Mouse (Mus musculus) CH12.LX (cell line): ENCODE measurements around the gene Adipor2. TPM values are rescaled to one million over a fixed set of nuclear protein-coding genes. Genes with fewer than 3 reads are reported as not detected.

Experiments used
- DNase-seq: peaks from one replicate; pipeline ENCODE4 v3.0.0-alpha.2; 2013; ENCODE audit errors: extremely low read depth
- H3K27ac ChIP-seq: 2 replicates; pipeline ENCODE4 v1.5.1; 2012; ENCODE audit warnings: low read depth, mild to moderate bottlenecking, control low read depth, moderate library complexity; ENCODE audit not compliant: insufficient read depth
- H3K27me3 ChIP-seq: replicated peaks from 2 replicates; pipeline ENCODE3; 2012; ENCODE audit warnings: inconsistent platforms
- H3K36me3 ChIP-seq, 2 experiments: replicated peaks in 1 of 2; 2 replicates each; pipeline versions ENCODE3 to v1.6.1; 2012; ENCODE audit warnings: inconsistent platforms in 1 of 2, low read length in 1 of 2, mild to moderate bottlenecking in 1 of 2, mixed read lengths in 1 of 2, moderate library complexity in 1 of 2; ENCODE audit not compliant: control insufficient read depth in 1 of 2, insufficient read depth in 1 of 2
- H3K4me1 ChIP-seq, 2 experiments: 2 replicates each; pipeline ENCODE4 v1.6.1; 2012; ENCODE audit warnings: inconsistent platforms in 1 of 2, moderate library complexity in 1 of 2; ENCODE audit not compliant: insufficient read depth in 2 of 2, control insufficient read depth in 1 of 2
- H3K4me2 ChIP-seq: 2 replicates; pipeline ENCODE4 v1.6.1; 2012; ENCODE audit warnings: low read depth, mild to moderate bottlenecking, control low read depth; ENCODE audit not compliant: poor library complexity, insufficient read depth, severe bottlenecking
- H3K4me3 ChIP-seq, 3 experiments: fragments of 150-350 bp in 1 of 3; sonication (generic) in 1 of 3; replicated peaks in 1 of 3; 2 replicates each; pipeline versions ENCODE3 to v1.5.1; 2011 to 2012; ENCODE audit warnings: low read depth in 2 of 3, low read length in 2 of 3, mild to moderate bottlenecking in 2 of 3, moderate library complexity in 2 of 3, control low read depth in 1 of 3, improper control_type of control experiment in 1 of 3, inconsistent platforms in 1 of 3, mixed read lengths in 1 of 3; ENCODE audit not compliant: poor library complexity in 1 of 3
- H3K79me2 ChIP-seq: replicated peaks from 2 replicates; pipeline ENCODE4 v1.6.1; 2012; ENCODE audit warnings: mild to moderate bottlenecking, moderate library complexity; ENCODE audit not compliant: control insufficient read depth, poor library complexity, insufficient read depth, severe bottlenecking; ENCODE audit errors: extremely low read depth
- H3K9ac ChIP-seq: 2 replicates; pipeline ENCODE4 v1.6.1; 2012; ENCODE audit warnings: low read depth, mild to moderate bottlenecking, control low read depth, moderate library complexity; ENCODE audit not compliant: insufficient read depth
- H3K9me3 ChIP-seq: replicated peaks from 2 replicates; pipeline ENCODE3; 2012; ENCODE audit warnings: low read length, inconsistent platforms, mixed read lengths
- BHLHE40 ChIP-seq: IDR thresholded peaks from 2 replicates; pipeline ENCODE4 v1.6.1; 2011; ENCODE audit warnings: mild to moderate bottlenecking, low read depth, low read length, improper control_type of control experiment
- CHD1 ChIP-seq: IDR thresholded peaks from 2 replicates; pipeline ENCODE4 v1.6.1; 2012; ENCODE audit warnings: low read depth, low read length, improper control_type of control experiment, inconsistent platforms
- CHD2 ChIP-seq: IDR thresholded peaks from 2 replicates; pipeline ENCODE4 v1.6.1; 2011; ENCODE audit warnings: low read length, improper control_type of control experiment
- E2F4 ChIP-seq: IDR thresholded peaks from 2 replicates; pipeline ENCODE4 v1.6.1; 2011; ENCODE audit warnings: low read depth, low read length, improper control_type of control experiment; ENCODE audit not compliant: insufficient replicate concordance
- ELF1 ChIP-seq: IDR thresholded peaks from 2 replicates; pipeline ENCODE4 v1.6.1; 2014; ENCODE audit warnings: low read depth, mild to moderate bottlenecking, inconsistent platforms, low read length, improper control_type of control experiment
- GABPA ChIP-seq: IDR thresholded peaks from 2 replicates; pipeline ENCODE4 v1.6.1; 2012; ENCODE audit warnings: low read depth, low read length, improper control_type of control experiment, inconsistent platforms; ENCODE audit not compliant: insufficient replicate concordance
- HCFC1 ChIP-seq: IDR thresholded peaks from 2 replicates; pipeline ENCODE4 v1.6.1; 2012; ENCODE audit warnings: low read depth, mild to moderate bottlenecking, inconsistent platforms, low read length, improper control_type of control experiment
- IRF4 ChIP-seq: IDR thresholded peaks from 2 replicates; pipeline ENCODE4 v1.6.1; 2014; ENCODE audit warnings: low read depth, mild to moderate bottlenecking, inconsistent platforms, low read length, improper control_type of control experiment
- KAT2A ChIP-seq: IDR thresholded peaks from 2 replicates; pipeline ENCODE4 v1.6.1; 2012; ENCODE audit warnings: low read length, improper control_type of control experiment, inconsistent platforms; ENCODE audit not compliant: insufficient replicate concordance
- MAFK ChIP-seq: IDR thresholded peaks from 2 replicates; pipeline ENCODE4 v1.6.1; 2011; ENCODE audit warnings: low read length, improper control_type of control experiment; ENCODE audit not compliant: insufficient replicate concordance
- MEF2A ChIP-seq: IDR thresholded peaks from 2 replicates; pipeline ENCODE4 v1.6.1; 2014; ENCODE audit warnings: low read depth, mild to moderate bottlenecking, inconsistent platforms, low read length, improper control_type of control experiment, borderline replicate concordance
- MXI1 ChIP-seq: IDR thresholded peaks from 2 replicates; pipeline ENCODE4 v1.6.1; 2011; ENCODE audit warnings: mild to moderate bottlenecking, low read depth, low read length, improper control_type of control experiment
- NELFE ChIP-seq: IDR thresholded peaks from 2 replicates; pipeline ENCODE4 v1.6.1; 2011; ENCODE audit warnings: low read depth, low read length, improper control_type of control experiment
- PAX5 ChIP-seq: IDR thresholded peaks from 2 replicates; pipeline ENCODE4 v1.6.1; 2012; ENCODE audit warnings: low read length, inconsistent platforms, mixed read lengths
- RAD21 ChIP-seq: IDR thresholded peaks from 2 replicates; pipeline ENCODE4 v1.6.1; 2011; ENCODE audit warnings: low read depth, mild to moderate bottlenecking, low read length, improper control_type of control experiment, moderate library complexity
- SMC3 ChIP-seq: IDR thresholded peaks from 2 replicates; pipeline ENCODE4 v1.6.1; 2011; ENCODE audit warnings: low read depth, low read length, improper control_type of control experiment
- TBP ChIP-seq: conservative IDR thresholded peaks from 2 replicates; pipeline ENCODE4 v1.6.1; 2011; ENCODE audit warnings: low read depth, low read length, improper control_type of control experiment
- USF2 ChIP-seq: conservative IDR thresholded peaks from 2 replicates; pipeline ENCODE4 v1.6.1; 2011; ENCODE audit warnings: low read depth, low read length, improper control_type of control experiment
- ZNF384 ChIP-seq: IDR thresholded peaks from 2 replicates; pipeline ENCODE4 v1.6.1; 2012; ENCODE audit warnings: low read depth, low read length, improper control_type of control experiment, inconsistent platforms
- dilution Hi-C: fragments of 300-500 bp; cut with MboI; formaldehyde crosslinking; loops from 2 replicates; pipeline ENCODE4 v1.14.3; 2020; ENCODE audit warnings: low sequenced_read_pairs; ENCODE audit not compliant: extremely low pct_unique_long_range_greater_than_20kb, extremely low pct_ligation_motif_present
- in situ Hi-C: fragments of 300-500 bp; cut with MboI; formaldehyde crosslinking; loops from 3 replicates; pipeline ENCODE4 v1.14.3; 2019; ENCODE audit warnings: low sequenced_read_pairs, low pct_ligation_motif_present, low pct_unique_long_range_greater_than_20kb, mixed read lengths
- polyA plus RNA-seq: library from polyadenylated mRNA; unstranded; fragments of >175 nt; gene quantifications from 2 replicates; pipeline ENCODE4 v1.2.1, GENCODE M21; 2012; ENCODE audit warnings: low read depth; ENCODE audit not compliant: insufficient read length
- total RNA-seq, 2 experiments: library from RNA; depleted of rRNA; stranded (reverse); fragments of 300-350 nt in 1 of 2; fragments of >200 nt in 1 of 2; gene quantifications; 2 replicates each; pipeline ENCODE4 v1.2.3; 2012 to 2014

Gene Adipor2
- total and polyA plus RNA-seq, 3 experiments, result 29.8 to 43.5 (median 40.3) TPM

DNA sequence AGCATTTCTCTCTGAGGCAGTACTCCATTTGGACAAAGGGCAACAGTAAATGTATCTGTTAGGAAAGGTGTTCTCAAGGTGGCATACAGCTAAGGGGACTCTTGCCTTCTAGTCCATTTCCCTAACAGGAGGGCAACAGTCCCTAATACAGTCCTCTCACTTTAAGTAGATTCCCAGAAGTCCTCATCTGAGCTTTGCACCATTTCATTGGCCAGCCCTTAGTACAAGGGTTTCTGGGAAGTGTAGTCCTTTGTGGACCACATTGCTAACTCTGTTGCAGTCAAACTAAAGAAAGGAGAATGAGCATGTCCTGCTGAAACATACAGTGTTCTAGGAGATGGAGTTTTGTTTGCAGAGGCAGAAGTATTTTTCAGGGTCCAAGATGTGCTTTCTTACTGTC is 76.1 kb downstream of the Adipor2 start:
- H3K4me1 ChIP-seq, result peaks cover 2 to 14% of the 10 kb centered on the region in 2 experiments; a peak in 3 of 4 replicates

DNA sequence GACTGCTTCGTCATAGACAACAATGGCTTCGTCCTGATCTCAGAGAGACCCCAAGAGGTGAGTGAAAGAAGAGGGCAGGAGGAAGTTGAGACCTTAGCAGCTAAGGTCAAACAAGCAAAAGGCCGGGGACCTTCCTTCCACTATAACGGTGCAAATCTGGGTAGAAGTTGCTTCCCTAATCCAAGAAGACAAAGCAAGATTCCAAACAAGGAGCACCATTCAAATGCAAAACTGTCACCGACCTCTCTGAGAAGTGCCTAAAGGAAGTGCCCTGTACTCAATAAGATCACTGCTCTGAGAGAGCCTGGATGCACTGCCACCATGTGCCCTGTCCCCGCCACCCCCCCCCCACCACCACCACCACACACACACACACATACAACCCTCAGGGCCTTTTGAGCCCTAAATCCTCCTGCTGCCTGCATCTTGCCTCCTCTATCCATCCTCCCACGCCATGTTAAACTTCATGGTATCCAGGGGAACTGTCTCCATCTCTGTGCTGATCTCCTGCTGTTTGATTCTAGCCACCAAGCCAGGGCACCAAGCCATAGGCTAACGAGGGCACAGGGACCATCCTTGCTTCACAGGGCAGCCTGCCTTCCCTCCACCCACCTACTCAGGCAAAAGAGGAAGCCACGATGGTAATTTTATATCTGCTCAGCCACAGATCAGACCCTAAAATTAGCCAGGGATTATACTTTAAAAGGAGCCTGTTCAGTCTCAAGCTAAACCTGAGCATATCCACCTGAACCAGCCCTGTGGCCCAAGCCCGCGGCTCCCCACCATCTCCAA is 79.2 kb downstream of the Adipor2 start:
- DNase-seq, result no peak
- Histone ChIP-seq H3K4me1 (peaks cover 2 to 21% of the 10 kb centered on the region in 2 experiments; a peak in 3 of 4 replicates), H3K4me3 (no peak overlapping the region), H3K27me3 (peaks cover 2% of the 10 kb centered on the region), H3K4me2 (no peak overlapping the region), H3K27ac (no peak overlapping the region), H3K79me2 (no peaks in the 10 kb centered on the region), H3K36me3 (no peaks in the 10 kb centered on the region), H3K9ac (no peak overlapping the region), H3K9me3 (no peaks in the 10 kb centered on the region)
- TF ChIP-seq USF2 (no peak), E2F4 (no peak), BHLHE40 (no peak), NELFE (no peak), IRF4 (no peak), MXI1 (no peak), GABPA (no peak), HCFC1 (no peak), SMC3 (no peak), MAFK (no peak), CHD1 (no peak), PAX5 (no peak), CHD2 (no peak), ZNF384 (no peak), TBP (no peak), ELF1 (no peak), RAD21 (no peak)
- in situ Hi-C loops, result loop anchor here (25.0 kb wide), 1 partner anchor 726 kb away; no protein-coding TSS in a partner anchor
- dilution Hi-C loops, result no loop called here

More for the DNA sequence above, 76.1 kb downstream of the Adipor2 start:
- H3K4me2 ChIP-seq, result no peak overlapping the region
- H3K4me3 ChIP-seq, result no peak overlapping the region
- peak; percentile 15 for DNase-seq
- H3K27ac ChIP-seq, result no peak overlapping the region
- no peak for TF ChIP-seq MEF2A
- TF ChIP-seq KAT2A, result 0 out of 2 replicates have a peak, but pooled peaks have one; percentile 18
- TF ChIP-seq HCFC1, result peak; percentile 88
- no peaks in the 10 kb centered on the region for H3K79me2 ChIP-seq
- peaks cover 0 to 2% of the 10 kb centered on the region in 2 experiments for H3K36me3 ChIP-seq
- in situ Hi-C loops, result loop anchor here (25.0 kb wide), 1 partner anchor 729 kb away; no protein-coding TSS in a partner anchor
- H3K9ac ChIP-seq, result no peak overlapping the region
- dilution Hi-C loops, result no loop called here
- H3K27me3 ChIP-seq, result no peaks in the 10 kb centered on the region
- no peaks in the 10 kb centered on the region for H3K9me3 ChIP-seq
